Mouse (Mus musculus): Measurements from ENCODE around the gene Hoxc5.
A peak's percentile ranks its signal among the peaks of the same experiment; 100 is the strongest.

Hoxc5 gene

GRCm38 (mm10) chr15:103038701-103039480, 71.6 kb downstream of the Hoxc5 start:
- no peak for DNase-seq

- DNase-seq: no peak
Measured at GRCm38 (mm10) chr15:103039609-103040008, 72.4 kb downstream of the Hoxc5 start.

- peak; percentile 50 for DNase-seq
Measured at GRCm38 (mm10) chr15:103040601-103041000, 73.4 kb downstream of the Hoxc5 start.

- no peak for DNase-seq
Measured at GRCm38 (mm10) chr15:103041613-103042012, 74.4 kb downstream of the Hoxc5 start.

- no peak for DNase-seq
Measured at GRCm38 (mm10) chr15:103042209-103042608, 75.0 kb downstream of the Hoxc5 start.

GRCm38 (mm10) chr15:103051670-103052069, 84.4 kb downstream of the Hoxc5 start:
- no peak for DNase-seq

- no peak for DNase-seq
Measured at GRCm38 (mm10) chr15:103053210-103053609, 86.0 kb downstream of the Hoxc5 start.

GRCm38 (mm10) chr15:103056396-103056795, 89.2 kb downstream of the Hoxc5 start:
- peak; percentile 33 for DNase-seq

- no peak for DNase-seq
Measured at GRCm38 (mm10) chr15:103058715-103059114, 91.5 kb downstream of the Hoxc5 start.

GRCm38 (mm10) chr15:103059393-103059992, 92.2 kb downstream of the Hoxc5 start:
- DNase-seq: no peak

GRCm38 (mm10) chr15:103060021-103060340, 92.7 kb downstream of the Hoxc5 start:
- no peak for DNase-seq

GRCm38 (mm10) chr15:103060341-103061130, 93.3 kb downstream of the Hoxc5 start:
- peak; percentile 82 for DNase-seq

- DNase-seq: peak; percentile 82
Measured at GRCm38 (mm10) chr15:103061131-103061825, 94.0 kb downstream of the Hoxc5 start.

- no peak for DNase-seq
Measured at GRCm38 (mm10) chr15:103061988-103062387, 94.7 kb downstream of the Hoxc5 start.

GRCm38 (mm10) chr15:103065642-103066041, 98.4 kb downstream of the Hoxc5 start:
- no peak for DNase-seq
